8 mouse cellular contexts compared by ENCODE assay signal in the genomic region with DNA sequence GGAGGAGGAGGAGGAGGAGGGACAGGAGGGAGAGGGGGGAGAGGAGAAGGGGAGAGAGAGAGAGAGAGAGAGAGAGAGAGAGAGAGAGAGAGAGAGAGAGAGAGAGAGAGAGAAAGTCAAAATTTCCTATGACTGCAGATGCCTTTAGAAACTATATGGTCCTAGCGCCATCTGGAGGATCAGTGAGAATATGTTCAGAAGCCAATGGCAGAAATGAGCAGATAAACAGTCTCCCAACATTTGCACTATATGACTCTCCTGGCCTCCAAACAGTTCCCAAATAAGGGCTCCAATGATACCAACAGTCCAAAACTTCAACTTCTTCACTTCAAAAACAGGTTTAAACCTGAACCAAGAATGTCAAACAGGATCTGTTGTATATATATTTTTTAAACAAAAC.
DNase-seq lines count a peak whose midpoint lies in the region; ATAC-seq and TF ChIP-seq lines count a peak whose summit lies in the region.

No protein-coding gene starts in this region.

- no peak overlapping the region for H3K9ac ChIP-seq in heart, postnatal 0 days (replicated peaks; ENCODE audit: low read depth, low read length)

- no peak overlapping the region for H3K4me2 ChIP-seq in heart, postnatal 0 days (ENCODE audit: low read depth, low read length)

- H3K27ac ChIP-seq in heart, postnatal 0 days (ENCODE audit: low read depth) = no peak overlapping the region

- DNase-seq in heart, postnatal 0 days (ENCODE audit: low spot score) = peak; percentile 54
- DNase-seq in heart, postnatal 25 days (ENCODE audit: low spot score) = no peak
- peak; percentile 54 for DNase-seq in brain, embryonic 18.5 days (ENCODE audit: low read depth, low spot score)
- peak; percentile 37 for DNase-seq in lung, postnatal 14 days
- no peak for DNase-seq in spleen, adult 18-20 months
- DNase-seq in spleen, postnatal 36 days (ENCODE audit: low spot score in 2 of 2) = no peak

- TF ChIP-seq CTCF in heart, postnatal 0 days (IDR thresholded peaks at IDR 0.05; ENCODE audit: low read depth) = peak; percentile 81
- TF ChIP-seq CTCF in E14TG2a.4 (conservative IDR thresholded peaks at IDR 0.05; ENCODE audit: low read length) = peak; percentile 28

- no peaks in the 10 kb centered on the region for H3K4me1 ChIP-seq in heart, postnatal 0 days (ENCODE audit: control insufficient read depth, insufficient read depth)
- no peaks in the 10 kb centered on the region for H3K4me1 ChIP-seq in E14TG2a.4 (replicated peaks; ENCODE audit: low read depth, low read length)

- intact Hi-C loops in heart, postnatal 25 days (cut with DNase I) = loop anchor here (2.0 to 10.0 kb wide), 3 partner anchors 312 to 650 kb away; partner anchors contain the start of gene Sphkap

- no peak overlapping the region for H3K4me3 ChIP-seq in heart, postnatal 0 days (ENCODE audit: low read depth, low read length)
- no peak overlapping the region for H3K4me3 ChIP-seq in E14TG2a.4 (replicated peaks; ENCODE audit: low read length)

- H3K36me3 ChIP-seq in heart, postnatal 0 days (replicated peaks; ENCODE audit: control insufficient read depth, insufficient read depth, low read length) = no peaks in the 10 kb centered on the region
- no peaks in the 10 kb centered on the region for H3K36me3 ChIP-seq in E14TG2a.4 (ENCODE audit: insufficient read depth, low read length)

- no peaks in the 10 kb centered on the region for H3K9me3 ChIP-seq in heart, postnatal 0 days (replicated peaks; ENCODE audit: control insufficient read depth, low read length)
- no peaks in the 10 kb centered on the region for H3K9me3 ChIP-seq in E14TG2a.4 (ENCODE audit: low read length)

- WGBS in heart, postnatal 0 days = 0% methylated on average over 1 of the region's 1 CpGs

- no peaks in the 10 kb centered on the region for H3K27me3 ChIP-seq in heart, postnatal 0 days (ENCODE audit: control insufficient read depth, insufficient read depth, low read length)
- H3K27me3 ChIP-seq in E14TG2a.4 (ENCODE audit: insufficient read depth, low read length) = no peaks in the 10 kb centered on the region

- no peak for ATAC-seq in heart, postnatal 0 days (ENCODE audit: insufficient read depth, low read depth)
- peak; percentile 74 for ATAC-seq in frontal cortex, adult (ENCODE audit: low TSS enrichment)

- no peak for TF ChIP-seq EP300 in heart, postnatal 0 days (IDR thresholded peaks at IDR 0.05; ENCODE audit: low read depth)

Comparison
In these comparisons a context has a peak if more than half of its experiments do, and no peak if none do; other contexts are left out.
1. DNase-seq: peak in heart, postnatal 0 days (single experiment), brain, embryonic 18.5 days (single experiment) and lung, postnatal 14 days (single experiment); none in heart, postnatal 25 days (single experiment), spleen, adult 18-20 months (0 of 2) and spleen, postnatal 36 days (0 of 2).